Mouse (Mus musculus) midbrain, embryonic 13.5 days (tissue): ENCODE results near the gene Tmem132c. TPM values are rescaled to one million over a fixed set of nuclear protein-coding genes. Genes with fewer than 3 reads are reported as not detected.

Experiments
- ATAC-seq: fragments of 200-750 bp; cut with Nextera tagmentation; 2 replicates; pipeline ENCODE4 v1.8.0; 2017; ENCODE audit warnings: mild to moderate bottlenecking, moderate TSS enrichment, moderate library complexity
- H3K27ac ChIP-seq: fragments of 300-500 bp; sonication (generic); 2 replicates; pipeline ENCODE4 v1.5.1; 2015; ENCODE audit warnings: inconsistent platforms, mild to moderate bottlenecking, moderate library complexity
- H3K27me3 ChIP-seq: fragments of 300-500 bp; sonication (generic); 2 replicates; pipeline ENCODE4 v1.6.1; 2015; ENCODE audit warnings: mild to moderate bottlenecking, inconsistent platforms
- H3K36me3 ChIP-seq: fragments of 300-500 bp; sonication (generic); 2 replicates; pipeline ENCODE4 v1.6.1; 2015; ENCODE audit warnings: mild to moderate bottlenecking, inconsistent platforms
- H3K4me1 ChIP-seq: fragments of 300-500 bp; sonication (generic); replicated peaks from 2 replicates; pipeline ENCODE4 v1.6.1; 2015; ENCODE audit warnings: inconsistent platforms
- H3K4me2 ChIP-seq: fragments of 300-500 bp; sonication (generic); replicated peaks from 2 replicates; pipeline ENCODE4 v1.6.1; 2015; ENCODE audit warnings: moderate library complexity, mild to moderate bottlenecking, inconsistent platforms
- H3K4me3 ChIP-seq: fragments of 300-500 bp; sonication (generic); replicated peaks from 2 replicates; pipeline ENCODE4 v1.5.1; 2015; ENCODE audit warnings: mild to moderate bottlenecking, inconsistent platforms
- H3K9ac ChIP-seq: fragments of 300-500 bp; sonication (generic); replicated peaks from 2 replicates; pipeline ENCODE4 v1.6.1; 2015; ENCODE audit warnings: mild to moderate bottlenecking, inconsistent platforms
- H3K9me3 ChIP-seq: fragments of 300-500 bp; sonication (generic); 2 replicates; pipeline ENCODE4 v1.6.1; 2016; ENCODE audit warnings: mild to moderate bottlenecking, inconsistent platforms
- WGBS: fragments of 180-500 bp; shearing (Covaris S2); methylation state at CpG from one replicate; pipeline ENCODE4 v1.1.7; 2015; 5-methylcytosine and 5-hydroxymethylcytosine counted together
- polyA plus RNA-seq: library from polyadenylated mRNA; unstranded; fragments of >200 nt; fragmentation: Nextera tagmentation; extraction: Ambion mirVana; gene quantifications from 2 replicates; pipeline ENCODE4 v1.2.1, GENCODE M21; 2015

The Tmem132c gene
- polyA plus RNA-seq, 1 experiment from 2014 or later: 11.2 TPM

DNA sequence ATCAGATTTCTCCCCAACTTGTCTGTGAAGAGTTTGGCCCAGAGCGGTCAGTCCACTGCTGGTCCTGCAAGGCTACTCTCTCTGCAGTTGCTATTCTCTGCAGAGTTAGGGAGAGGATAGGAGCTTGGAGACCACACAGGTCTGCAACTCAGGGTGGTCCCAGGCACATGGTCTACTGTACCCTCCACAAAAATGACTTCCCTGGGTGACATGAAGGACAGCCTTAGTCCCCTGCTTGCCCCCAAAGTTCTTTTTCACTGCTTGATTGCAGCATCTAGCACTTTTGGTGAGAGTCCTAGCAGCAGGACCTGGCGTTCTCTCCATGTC lies 69.4 kb downstream of the Tmem132c start:
- Histone ChIP-seq H3K4me3 (no peak overlapping the region), H3K36me3 (no peaks in the 10 kb centered on the region), H3K4me2 (no peak overlapping the region), H3K9ac (no peak overlapping the region), H3K9me3 (no peaks in the 10 kb centered on the region), H3K4me1 (peaks cover 9% of the 10 kb centered on the region; the same call in 1 of the 2 replicates), H3K27me3 (no peaks in the 10 kb centered on the region), H3K27ac (no peak overlapping the region)
- ATAC-seq: no peak
- WGBS: 64% methylated on average over 2 of the region's 2 CpGs

DNA sequence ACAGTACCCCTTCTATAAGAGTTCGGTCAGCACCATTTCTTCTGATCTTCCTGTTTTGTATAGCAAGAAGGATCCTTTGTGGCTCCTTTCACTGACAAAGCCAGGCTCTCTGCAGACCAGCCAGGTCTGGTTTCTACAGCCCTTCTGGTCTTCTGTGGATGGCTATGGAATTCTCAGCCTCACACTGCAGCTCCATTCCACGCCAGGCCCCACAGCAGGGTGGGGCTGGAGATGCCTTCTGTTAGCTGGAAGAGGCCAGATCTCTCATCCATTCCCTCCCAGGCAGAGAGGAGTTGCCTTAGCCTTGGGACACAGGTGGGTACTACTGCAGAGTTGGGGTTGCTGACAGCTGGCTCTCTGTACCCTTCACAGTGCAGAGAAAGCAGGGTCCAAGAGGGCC lies 72.0 kb downstream of the Tmem132c start:
- Histone ChIP-seq H3K4me3 (no peak overlapping the region), H3K4me2 (no peak overlapping the region), H3K36me3 (no peaks in the 10 kb centered on the region), H3K9me3 (no peaks in the 10 kb centered on the region), H3K4me1 (peaks cover 9% of the 10 kb centered on the region; the same call in 1 of the 2 replicates), H3K27me3 (no peaks in the 10 kb centered on the region), H3K9ac (no peak overlapping the region), H3K27ac (no peak overlapping the region)
- ATAC-seq: no peak
- WGBS: 83% methylated on average over 2 of the region's 2 CpGs

DNA sequence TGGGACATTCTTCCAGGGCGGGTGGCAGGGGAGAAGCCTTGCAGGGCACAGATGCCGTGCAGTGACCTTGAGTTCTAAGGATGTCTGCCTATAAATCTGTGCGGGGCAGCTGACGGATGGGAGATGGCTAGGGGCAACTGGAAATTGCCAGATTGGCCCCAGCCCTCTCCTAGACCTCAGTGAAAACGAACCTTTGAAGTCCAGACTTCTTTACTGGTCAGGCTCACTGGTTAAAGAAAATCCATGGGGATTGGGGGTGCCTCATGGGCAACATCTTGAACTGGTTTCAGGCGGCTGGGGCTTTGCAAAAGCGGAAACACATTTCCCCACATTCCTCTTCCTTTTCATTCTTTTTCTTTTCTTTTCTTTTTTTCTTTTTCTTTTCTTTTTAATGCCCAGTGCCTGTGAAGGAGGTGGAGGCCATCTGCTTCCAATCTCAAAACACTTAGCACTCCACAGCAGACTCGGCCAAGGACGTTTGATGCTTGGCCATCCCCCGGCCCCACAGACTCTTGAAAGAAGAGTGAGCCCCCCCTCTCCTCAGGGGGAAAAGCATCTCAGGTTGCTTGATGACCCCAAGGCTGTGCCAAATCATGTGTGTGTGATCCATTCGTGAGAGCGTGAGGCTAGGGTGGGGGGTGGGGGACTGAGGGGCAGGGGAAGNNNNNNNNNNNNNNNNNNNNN lies 77.6 kb downstream of the Tmem132c start:
- no peak overlapping the region for H3K27ac ChIP-seq
- no peaks in the 10 kb centered on the region for H3K9me3 ChIP-seq
- no peak overlapping the region for H3K4me2 ChIP-seq
- no peak for ATAC-seq
- no peak overlapping the region for H3K9ac ChIP-seq
- no peak overlapping the region for H3K4me3 ChIP-seq
- H3K4me1 ChIP-seq: peaks cover 49% of the 10 kb centered on the region
- H3K27me3 ChIP-seq: no peaks in the 10 kb centered on the region
- H3K36me3 ChIP-seq: no peaks in the 10 kb centered on the region
- WGBS: 24% methylated on average over 12 of the region's 12 CpGs

DNA sequence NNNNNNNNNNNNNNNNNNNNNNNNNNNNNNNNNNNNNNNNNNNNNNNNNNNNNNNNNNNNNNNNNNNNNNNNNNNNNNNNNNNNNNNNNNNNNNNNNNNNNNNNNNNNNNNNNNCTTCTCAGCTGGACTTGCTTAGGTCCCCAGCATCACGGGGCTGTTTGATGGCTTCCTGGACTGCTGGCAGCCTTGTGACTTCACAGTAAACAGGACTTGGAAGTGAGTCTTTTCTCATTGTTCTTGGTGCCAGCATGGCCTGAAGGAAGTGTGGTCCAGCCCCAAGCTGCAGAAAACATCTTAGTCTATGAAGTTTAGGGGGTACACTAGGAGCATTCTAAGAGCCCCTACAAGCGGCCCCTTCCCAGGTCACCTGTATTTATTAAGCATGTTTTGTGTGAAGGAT lies 83.0 kb downstream of the Tmem132c start:
- 39% methylated on average over 2 of the region's 2 CpGs for WGBS
- Histone ChIP-seq H3K27me3 (no peaks in the 10 kb centered on the region), H3K4me2 (no peak overlapping the region), H3K36me3 (no peaks in the 10 kb centered on the region), H3K4me1 (peaks cover 48% of the 10 kb centered on the region), H3K4me3 (no peak overlapping the region), H3K27ac (peak overlapping the region; percentile 84), H3K9me3 (no peaks in the 10 kb centered on the region), H3K9ac (no peak overlapping the region)
- ATAC-seq: no peak; the same call in 1 of the 2 replicates

DNA sequence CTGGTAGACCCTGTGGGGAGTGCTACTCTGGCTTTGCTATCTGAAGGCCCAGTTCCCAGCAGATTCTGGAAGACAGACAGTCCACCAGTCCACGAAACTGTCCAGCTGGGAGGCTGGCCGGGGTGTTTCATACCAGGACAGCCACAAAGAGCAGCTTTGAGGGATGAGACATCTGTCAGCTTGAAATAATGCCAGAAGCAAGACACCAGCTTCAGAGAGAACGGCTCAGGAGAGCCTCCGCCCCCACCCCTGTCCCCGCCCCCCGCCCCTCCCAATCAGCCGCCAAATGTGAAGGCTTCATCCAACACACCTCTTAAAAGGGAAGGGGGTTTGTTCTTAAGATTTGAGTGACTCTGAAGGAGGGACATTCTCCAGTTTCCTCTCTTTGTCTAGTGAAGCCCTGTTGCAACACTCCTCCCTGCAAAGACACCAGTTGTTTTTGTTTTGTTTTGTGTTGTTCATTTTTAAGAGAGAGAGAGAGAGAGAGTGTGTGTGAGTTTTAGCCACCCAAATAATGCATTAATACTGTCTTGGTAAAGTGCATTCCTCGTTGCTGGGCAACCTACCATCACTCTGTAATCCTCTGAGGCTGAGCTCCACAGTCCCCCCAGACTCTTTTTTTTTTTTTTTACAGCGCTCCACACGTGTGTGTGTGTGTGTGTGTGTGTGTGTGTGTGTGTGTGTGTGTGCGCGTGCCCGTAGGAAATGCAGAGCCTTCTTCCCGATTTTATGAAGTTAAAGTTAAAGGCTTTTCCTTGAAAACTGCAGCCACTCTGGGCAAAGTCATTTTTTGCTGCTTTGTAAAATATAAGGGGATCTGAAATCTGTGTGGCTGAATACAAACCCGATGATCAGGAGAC lies 94.7 kb downstream of the Tmem132c start:
- peak overlapping the region; percentile 54 for H3K27ac ChIP-seq
- peak overlapping the region; percentile 40 for H3K4me2 ChIP-seq
- ATAC-seq: peak; percentile 78
- H3K9ac ChIP-seq: peak overlapping the region; percentile 39
- H3K27me3 ChIP-seq: no peaks in the 10 kb centered on the region
- H3K4me1 ChIP-seq: peaks cover 44% of the 10 kb centered on the region
- H3K9me3 ChIP-seq: no peaks in the 10 kb centered on the region
- no peak overlapping the region for H3K4me3 ChIP-seq
- H3K36me3 ChIP-seq: no peaks in the 10 kb centered on the region
- WGBS: 4% methylated on average over 15 of the region's 15 CpGs

DNA sequence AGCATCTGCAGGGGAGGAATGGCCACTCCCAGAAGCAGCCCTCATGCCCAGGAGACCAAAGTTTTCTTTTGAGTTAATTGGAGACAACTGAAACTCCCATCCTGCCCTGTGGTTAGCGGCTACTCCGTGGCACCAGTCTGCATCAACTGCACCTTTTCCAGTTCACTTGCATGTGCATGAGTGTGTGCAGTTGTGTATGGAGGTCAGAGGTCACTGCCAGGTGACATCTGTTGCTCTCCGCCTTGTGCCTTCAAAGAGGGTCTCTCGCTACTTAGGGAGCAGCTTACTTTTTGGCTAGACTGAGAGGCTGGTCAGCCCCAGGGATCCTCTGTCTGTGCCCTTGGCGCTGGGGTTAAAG lies 95.3 kb downstream of the Tmem132c start:
- ATAC-seq: peak; percentile 18; the same call in 1 of the 2 replicates
- Histone ChIP-seq H3K9me3 (no peaks in the 10 kb centered on the region), H3K9ac (no peak overlapping the region), H3K4me1 (peaks cover 44% of the 10 kb centered on the region), H3K4me3 (no peak overlapping the region), H3K27me3 (no peaks in the 10 kb centered on the region), H3K27ac (peak overlapping the region; percentile 54), H3K36me3 (no peaks in the 10 kb centered on the region), H3K4me2 (peak overlapping the region; percentile 40)
- 9% methylated on average over 5 of the region's 5 CpGs for WGBS

DNA sequence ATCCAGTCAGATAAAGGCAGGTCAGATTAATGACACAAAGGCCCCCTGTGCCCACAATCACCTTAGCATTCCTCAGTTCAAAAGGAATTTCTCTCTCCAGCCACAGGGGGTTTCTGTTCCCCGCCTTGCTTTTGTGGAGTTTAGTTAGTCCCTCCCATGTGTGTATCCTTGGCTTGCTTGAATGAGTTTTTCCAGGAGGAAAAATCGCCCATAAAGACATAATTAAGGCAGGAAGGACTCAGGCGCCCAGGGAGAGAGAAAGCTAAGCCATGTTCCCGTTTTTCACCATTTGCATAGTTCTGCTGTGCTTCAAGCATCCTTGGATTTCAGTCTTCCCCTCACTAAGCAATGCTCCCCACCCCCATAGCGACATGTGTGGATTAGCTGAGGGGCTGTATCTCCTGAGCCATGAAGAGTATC lies 97.4 kb downstream of the Tmem132c start:
- WGBS: 2% methylated on average over 5 of the region's 5 CpGs
- Histone ChIP-seq H3K27ac (peak overlapping the region; percentile 53), H3K4me2 (no peak overlapping the region), H3K36me3 (no peaks in the 10 kb centered on the region), H3K4me1 (peaks cover 44% of the 10 kb centered on the region), H3K27me3 (no peaks in the 10 kb centered on the region), H3K4me3 (no peak overlapping the region), H3K9ac (no peak overlapping the region), H3K9me3 (no peaks in the 10 kb centered on the region)
- no peak for ATAC-seq

DNA sequence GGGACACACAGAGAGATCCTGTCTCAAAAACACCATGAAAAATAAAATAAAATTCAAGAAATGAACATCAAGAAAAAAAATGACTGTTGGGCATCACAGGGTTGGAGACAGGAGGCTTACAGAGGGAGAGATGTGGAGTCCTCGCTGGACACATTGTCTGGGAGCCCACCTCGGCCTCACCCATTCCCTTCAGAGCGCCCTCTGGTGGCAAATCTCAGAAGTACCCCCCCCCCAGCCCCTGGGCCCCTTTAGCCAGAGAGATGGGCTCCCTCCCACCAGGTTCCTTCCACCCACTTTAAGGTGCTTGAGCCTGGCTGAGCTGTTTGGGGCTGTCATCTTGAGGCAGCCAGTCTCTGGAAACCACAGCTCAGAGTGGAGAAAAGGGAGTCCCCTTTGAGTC lies 99.5 kb downstream of the Tmem132c start:
- H3K4me3 ChIP-seq: no peak overlapping the region
- no peaks in the 10 kb centered on the region for H3K9me3 ChIP-seq
- H3K36me3 ChIP-seq: no peaks in the 10 kb centered on the region
- no peak for ATAC-seq
- H3K4me1 ChIP-seq: peaks cover 32% of the 10 kb centered on the region
- no peaks in the 10 kb centered on the region for H3K27me3 ChIP-seq
- 17% methylated on average over 3 of the region's 3 CpGs for WGBS
- H3K4me2 ChIP-seq: no peak overlapping the region
- no peak overlapping the region for H3K9ac ChIP-seq
- no peak overlapping the region for H3K27ac ChIP-seq

DNA sequence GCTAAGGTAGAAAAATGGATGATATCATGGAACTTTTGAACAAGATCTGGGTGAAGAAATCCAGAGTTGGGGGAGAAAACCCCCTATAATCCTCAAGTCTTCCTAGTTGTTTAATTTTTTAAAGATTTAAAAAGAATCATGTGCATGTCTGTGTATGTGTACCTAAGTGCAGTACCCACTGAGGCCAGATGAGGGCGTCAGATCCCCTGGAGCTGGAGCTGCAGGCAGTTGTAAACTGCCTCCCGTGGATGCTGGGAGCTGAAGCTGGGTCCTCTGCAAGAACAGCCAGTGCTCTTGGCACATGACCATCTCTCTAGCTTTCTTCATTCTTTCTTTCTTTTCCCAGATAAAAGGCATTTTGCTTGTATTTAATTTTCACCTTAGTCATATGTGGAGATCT lies 103.1 kb downstream of the Tmem132c start:
- peaks cover 31% of the 10 kb centered on the region for H3K4me1 ChIP-seq
- no peak for ATAC-seq
- no peak overlapping the region for H3K4me2 ChIP-seq
- H3K27ac ChIP-seq: no peak overlapping the region
- no peaks in the 10 kb centered on the region for H3K27me3 ChIP-seq
- no peak overlapping the region for H3K4me3 ChIP-seq
- no peaks in the 10 kb centered on the region for H3K36me3 ChIP-seq
- WGBS: 52% methylated on average over 2 of the region's 2 CpGs
- H3K9ac ChIP-seq: no peak overlapping the region
- H3K9me3 ChIP-seq: no peaks in the 10 kb centered on the region

DNA sequence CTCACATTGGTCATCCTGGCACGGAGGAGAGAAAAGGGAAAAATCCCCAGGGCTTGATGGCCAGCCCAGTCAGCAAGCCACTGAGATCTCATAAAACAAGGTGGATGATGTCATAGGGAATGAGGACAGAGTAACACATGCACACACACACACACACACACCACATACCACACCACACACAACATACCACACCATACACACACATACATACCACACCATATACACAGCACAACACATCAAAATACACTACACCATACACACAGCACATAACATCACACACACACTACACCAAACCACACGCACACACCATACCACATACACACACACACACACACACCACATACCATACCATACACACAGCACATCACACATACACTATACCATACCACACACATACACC lies 104.8 kb downstream of the Tmem132c start:
- WGBS: 78% methylated on average over 2 of the region's 2 CpGs
- H3K27me3 ChIP-seq: no peaks in the 10 kb centered on the region
- H3K36me3 ChIP-seq: no peaks in the 10 kb centered on the region
- no peak overlapping the region for H3K9ac ChIP-seq
- H3K27ac ChIP-seq: no peak overlapping the region
- H3K4me1 ChIP-seq: peaks cover 27% of the 10 kb centered on the region
- peak; percentile 48; the same call in 1 of the 2 replicates for ATAC-seq
- H3K4me2 ChIP-seq: no peak overlapping the region
- no peak overlapping the region for H3K4me3 ChIP-seq
- no peaks in the 10 kb centered on the region for H3K9me3 ChIP-seq

DNA sequence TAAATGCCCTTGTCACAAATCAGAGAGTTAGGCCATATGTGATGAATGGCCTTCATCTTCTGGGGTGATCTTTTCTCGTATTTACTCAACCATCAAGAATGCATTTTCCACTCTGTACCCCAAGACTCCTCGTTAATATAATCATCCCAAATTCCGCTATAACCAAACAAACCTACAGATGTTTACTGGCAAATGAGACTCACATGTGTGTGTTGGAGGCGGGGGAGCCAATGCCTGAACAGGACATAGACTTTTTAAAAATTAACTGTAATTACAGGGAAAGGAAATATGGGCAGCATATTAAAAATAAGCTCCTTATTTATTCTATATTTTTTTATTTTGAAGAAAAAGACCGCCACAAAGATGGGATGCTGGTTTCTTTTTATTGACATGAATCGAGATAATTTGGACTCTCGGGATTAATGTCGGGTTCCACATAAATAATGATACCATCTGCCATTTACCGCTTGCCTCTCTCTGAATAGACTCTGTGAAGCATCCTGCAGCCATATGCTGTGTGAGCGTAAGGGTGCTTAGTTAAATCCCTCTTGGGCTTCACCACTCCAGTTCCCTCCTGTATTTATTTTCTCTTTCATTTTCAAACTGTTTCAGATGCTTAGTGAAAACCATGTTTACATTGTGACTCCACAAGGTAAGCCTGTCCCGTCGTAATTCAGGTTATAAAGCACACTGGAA lies 105.6 kb downstream of the Tmem132c start:
- H3K27ac ChIP-seq: peak overlapping the region; percentile 51; the same call in 1 of the 2 replicates
- H3K4me3 ChIP-seq: no peak overlapping the region
- ATAC-seq: peak; percentile 71
- no peaks in the 10 kb centered on the region for H3K9me3 ChIP-seq
- no peak overlapping the region for H3K4me2 ChIP-seq
- peaks cover 30% of the 10 kb centered on the region for H3K4me1 ChIP-seq
- no peaks in the 10 kb centered on the region for H3K36me3 ChIP-seq
- no peak overlapping the region for H3K9ac ChIP-seq
- H3K27me3 ChIP-seq: no peaks in the 10 kb centered on the region
- WGBS: 34% methylated on average over 12 of the region's 12 CpGs
